Mouse (Mus musculus): ENCODE data around the gene Kmt5c. TPM values are rescaled to one million over a fixed set of nuclear protein-coding genes. Genes with fewer than 3 reads are reported as not detected.

The Kmt5c gene
- polyA plus RNA-seq, 1 experiment from 2014 or later = 76.1 TPM

- Histone ChIP-seq H3K36me3 (no peaks in the 10 kb centered on the region), H3K27ac (no peak overlapping the region), H3K9me3 (no peaks in the 10 kb centered on the region), H3K27me3 (ENCODE audit: insufficient read depth, poor library complexity, severe bottlenecking) (no peaks in the 10 kb centered on the region), H3K4me1 (no peaks in the 10 kb centered on the region), H3K4me3 (no peak overlapping the region)
- WGBS = 73% methylated on average over 5 of the region's 5 CpGs
- DNase-seq (ENCODE audit: low spot score) = no peak
These were observed 8.8 kb upstream of the Kmt5c start for GRCm38 (mm10) chr7:4731090-4731489.

- Histone ChIP-seq H3K4me3 (no peak overlapping the region), H3K36me3 (no peaks in the 10 kb centered on the region), H3K4me1 (no peaks in the 10 kb centered on the region), H3K9me3 (no peaks in the 10 kb centered on the region), H3K27ac (no peak overlapping the region), H3K27me3 (ENCODE audit: insufficient read depth, poor library complexity, severe bottlenecking) (no peaks in the 10 kb centered on the region)
- DNase-seq (ENCODE audit: low spot score) = no peak
- WGBS = 54% methylated on average over 6 of the region's 6 CpGs
These were observed 6.9 kb upstream of the Kmt5c start for GRCm38 (mm10) chr7:4732968-4733392.

- peaks cover 21% of the 10 kb centered on the region for H3K36me3 ChIP-seq
- H3K27ac ChIP-seq = peak overlapping the region; percentile 78
- no peak for DNase-seq (ENCODE audit: low spot score)
- H3K27me3 ChIP-seq (ENCODE audit: insufficient read depth, poor library complexity, severe bottlenecking) = no peaks in the 10 kb centered on the region
- WGBS = 56% methylated on average over 10 of the region's 10 CpGs
- peaks cover 30% of the 10 kb centered on the region for H3K4me1 ChIP-seq
- H3K4me3 ChIP-seq = peak overlapping the region; percentile 67
- H3K9me3 ChIP-seq = no peaks in the 10 kb centered on the region
These were observed 823 bp upstream of the Kmt5c start for GRCm38 (mm10) chr7:4739041-4739543.

- 2% methylated on average over 14 of the region's 14 CpGs for WGBS
- Histone ChIP-seq H3K4me1 (peaks cover 33% of the 10 kb centered on the region), H3K36me3 (peaks cover 31% of the 10 kb centered on the region), H3K27ac (peak overlapping the region; percentile 94), H3K27me3 (ENCODE audit: insufficient read depth, poor library complexity, severe bottlenecking) (no peaks in the 10 kb centered on the region), H3K9me3 (no peaks in the 10 kb centered on the region), H3K4me3 (peak overlapping the region; percentile 67)
- DNase-seq (ENCODE audit: low spot score) = no peak
These were observed 403 bp downstream of the Kmt5c start for GRCm38 (mm10) chr7:4740309-4740727.

GRCm38 (mm10) chr7:4741151-4741550, 1.2 kb downstream of the Kmt5c start:
- peak; percentile 89 for DNase-seq (ENCODE audit: low spot score)
- H3K27me3 ChIP-seq (ENCODE audit: insufficient read depth, poor library complexity, severe bottlenecking) = no peaks in the 10 kb centered on the region
- no peaks in the 10 kb centered on the region for H3K9me3 ChIP-seq
- H3K36me3 ChIP-seq = peaks cover 39% of the 10 kb centered on the region
- WGBS = 4% methylated on average over 4 of the region's 4 CpGs
- H3K4me1 ChIP-seq = peaks cover 38% of the 10 kb centered on the region
- H3K4me3 ChIP-seq = peak overlapping the region; percentile 67
- peak overlapping the region; percentile 94 for H3K27ac ChIP-seq

GRCm38 (mm10) chr7:4741672-4742481, 2.0 kb downstream of the Kmt5c start:
- 84% methylated on average over 21 of the region's 21 CpGs for WGBS
- H3K9me3 ChIP-seq = no peaks in the 10 kb centered on the region
- peak overlapping the region; percentile 94 for H3K27ac ChIP-seq
- peaks cover 44% of the 10 kb centered on the region for H3K4me1 ChIP-seq
- H3K36me3 ChIP-seq = peaks cover 46% of the 10 kb centered on the region
- no peaks in the 10 kb centered on the region for H3K27me3 ChIP-seq (ENCODE audit: insufficient read depth, poor library complexity, severe bottlenecking)
- DNase-seq (ENCODE audit: low spot score) = no peak
- peak overlapping the region; percentile 67 for H3K4me3 ChIP-seq

- DNase-seq (ENCODE audit: low spot score) = no peak
- H3K27me3 ChIP-seq (ENCODE audit: insufficient read depth, poor library complexity, severe bottlenecking) = no peaks in the 10 kb centered on the region
- peak overlapping the region; percentile 67; the same call in 1 of the 2 replicates for H3K4me3 ChIP-seq
- H3K36me3 ChIP-seq = peaks cover 47% of the 10 kb centered on the region
- H3K27ac ChIP-seq = peak overlapping the region; percentile 94; the same call in 1 of the 2 replicates
- peaks cover 46% of the 10 kb centered on the region for H3K4me1 ChIP-seq
- H3K9me3 ChIP-seq = no peaks in the 10 kb centered on the region
- 83% methylated on average over 6 of the region's 6 CpGs for WGBS
These were observed 2.5 kb downstream of the Kmt5c start for GRCm38 (mm10) chr7:4742482-4742819.

GRCm38 (mm10) chr7:4743354-4743753, 3.4 kb downstream of the Kmt5c start:
- WGBS = 49% methylated on average over 2 of the region's 2 CpGs
- no peak for DNase-seq (ENCODE audit: low spot score)
- peaks cover 46% of the 10 kb centered on the region for H3K4me1 ChIP-seq
- H3K27ac ChIP-seq = 0 out of 2 replicates have a peak overlapping the region, but pooled peaks have one; percentile 94
- H3K4me3 ChIP-seq = peak overlapping the region; percentile 10; the same call in 1 of the 2 replicates
- H3K36me3 ChIP-seq = peaks cover 47% of the 10 kb centered on the region
- no peaks in the 10 kb centered on the region for H3K27me3 ChIP-seq (ENCODE audit: insufficient read depth, poor library complexity, severe bottlenecking)
- H3K9me3 ChIP-seq = no peaks in the 10 kb centered on the region

GRCm38 (mm10) chr7:4744886-4745285, 5.0 kb downstream of the Kmt5c start:
- WGBS = 79% methylated on average over 6 of the region's 6 CpGs
- Histone ChIP-seq H3K27ac (no peak overlapping the region; the same call in 1 of the 2 replicates), H3K27me3 (ENCODE audit: insufficient read depth, poor library complexity, severe bottlenecking) (no peaks in the 10 kb centered on the region), H3K4me3 (no peak overlapping the region), H3K36me3 (peaks cover 47% of the 10 kb centered on the region), H3K4me1 (peaks cover 40% of the 10 kb centered on the region), H3K9me3 (no peaks in the 10 kb centered on the region)
- peak; percentile 73 for DNase-seq (ENCODE audit: low spot score)

GRCm38 (mm10) chr7:4746326-4746980, 6.5 kb downstream of the Kmt5c start:
- peak; percentile 74 for DNase-seq (ENCODE audit: low spot score)
- Histone ChIP-seq H3K27ac (peak overlapping the region; percentile 33; the same call in 1 of the 2 replicates), H3K4me3 (no peak overlapping the region), H3K9me3 (no peaks in the 10 kb centered on the region), H3K4me1 (peaks cover 37% of the 10 kb centered on the region), H3K27me3 (ENCODE audit: insufficient read depth, poor library complexity, severe bottlenecking) (no peaks in the 10 kb centered on the region), H3K36me3 (peaks cover 47% of the 10 kb centered on the region)
- WGBS = 84% methylated on average over 22 of the region's 22 CpGs

- Histone ChIP-seq H3K27me3 (ENCODE audit: insufficient read depth, poor library complexity, severe bottlenecking) (no peaks in the 10 kb centered on the region), H3K36me3 (peaks cover 43% of the 10 kb centered on the region), H3K4me3 (no peak overlapping the region), H3K9me3 (no peaks in the 10 kb centered on the region), H3K4me1 (peaks cover 37% of the 10 kb centered on the region), H3K27ac (peak overlapping the region; percentile 33; the same call in 1 of the 2 replicates)
- 54% methylated on average over 9 of the region's 9 CpGs for WGBS
- peak; percentile 88 for DNase-seq (ENCODE audit: low spot score)
These were observed 7.4 kb downstream of the Kmt5c start for GRCm38 (mm10) chr7:4747156-4747899.

- Histone ChIP-seq H3K27ac (peak overlapping the region; percentile 13; the same call in 1 of the 2 replicates), H3K9me3 (no peaks in the 10 kb centered on the region), H3K4me1 (peaks cover 37% of the 10 kb centered on the region), H3K4me3 (no peak overlapping the region), H3K36me3 (peaks cover 33% of the 10 kb centered on the region), H3K27me3 (ENCODE audit: insufficient read depth, poor library complexity, severe bottlenecking) (no peaks in the 10 kb centered on the region)
- 68% methylated on average over 4 of the region's 4 CpGs for WGBS
- no peak for DNase-seq (ENCODE audit: low spot score)
These were observed 8.4 kb downstream of the Kmt5c start for GRCm38 (mm10) chr7:4748321-4748720.

Measured in heart, embryonic 10.5 days (tissue).